Mouse (Mus musculus): ENCODE results near the gene Lrmp. TPM values are rescaled to one million over a fixed set of nuclear protein-coding genes. Genes with fewer than 3 reads are reported as not detected.

Lrmp gene
- total and polyA plus RNA-seq, 3 experiments = 64.3 to 70.1 TPM; not detected in 1

DNA sequence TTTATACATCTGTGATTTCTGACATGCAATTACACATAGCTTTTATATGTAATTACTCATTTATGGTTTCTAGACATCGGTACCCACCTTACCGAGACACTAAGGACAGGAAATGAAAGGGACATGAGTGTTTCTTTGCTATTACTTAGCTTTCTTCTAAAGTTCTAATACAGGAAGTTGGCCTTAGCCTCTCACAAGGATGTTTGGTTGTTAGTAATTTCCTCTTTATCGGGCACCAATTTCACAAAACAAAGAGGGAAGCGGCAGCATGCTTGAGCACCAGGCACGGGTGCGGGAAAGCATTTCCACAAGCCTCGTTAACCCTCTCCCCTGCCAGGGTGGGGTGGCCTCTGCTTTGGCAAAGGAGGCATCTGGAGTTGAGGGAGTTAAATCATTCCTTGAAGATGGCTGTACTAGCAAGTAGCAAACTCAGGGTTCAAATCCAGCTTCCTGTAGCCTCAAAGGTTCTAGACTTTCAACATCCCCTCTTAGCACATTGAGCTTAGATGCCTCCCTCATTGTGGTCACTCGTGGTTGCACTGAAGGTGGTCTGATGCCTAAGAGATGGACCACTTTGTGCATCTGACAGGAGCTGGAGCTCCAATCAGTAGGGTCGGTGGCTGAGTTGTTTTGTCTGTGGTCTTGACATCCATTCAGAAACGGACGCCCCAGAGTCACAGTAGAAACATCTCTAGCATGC lies 24.5 kb downstream of the Lrmp start:
- TF ChIP-seq TCF12 (IDR thresholded peaks at IDR 0.05; ENCODE audit: low read depth, low read length) = no peak
- no peak for TF ChIP-seq RAD21 (IDR thresholded peaks at IDR 0.05; ENCODE audit: low read depth, low read length)
- no peak for TF ChIP-seq USF1 (IDR thresholded peaks at IDR 0.05; ENCODE audit: low read depth, low read length)
- no peak for TF ChIP-seq E2F4 (IDR thresholded peaks at IDR 0.05; ENCODE audit: borderline replicate concordance, low read depth, low read length)
- no peak for TF ChIP-seq SMC3 (IDR thresholded peaks at IDR 0.05; ENCODE audit: low read depth, low read length)
- TF ChIP-seq ZC3H11A (IDR thresholded peaks at IDR 0.05; ENCODE audit: low read depth, low read length) = no peak
- no peak for TF ChIP-seq MXI1 (IDR thresholded peaks at IDR 0.05; ENCODE audit: low read depth, low read length)
- no peak for TF ChIP-seq NRF1 (IDR thresholded peaks at IDR 0.05; ENCODE audit: insufficient read depth, low read depth, low read length, poor library complexity, severe bottlenecking)
- no peak for TF ChIP-seq CHD2 (IDR thresholded peaks at IDR 0.05; ENCODE audit: low read length)
- no peak for TF ChIP-seq BHLHE40 (IDR thresholded peaks at IDR 0.05; ENCODE audit: borderline replicate concordance, low read depth, low read length)
- TF ChIP-seq ETS1 (IDR thresholded peaks at IDR 0.05; ENCODE audit: low read depth, low read length) = no peak
- no peak for TF ChIP-seq GABPA (IDR thresholded peaks at IDR 0.05; ENCODE audit: low read depth, low read length)
- no peak for TF ChIP-seq ZNF384 (IDR thresholded peaks at IDR 0.05; ENCODE audit: low read depth, low read length)
- TF ChIP-seq MAX (IDR thresholded peaks at IDR 0.05; ENCODE audit: low read length) = no peak
- Histone ChIP-seq H3K36me3 (ENCODE audit: control insufficient read depth in 1 of 2, insufficient read depth in 2 of 2, low read length in 2 of 2) (peaks cover 0 to 4% of the 10 kb centered on the region in 2 experiments; a peak in 1 of 4 replicates), H3K79me2 (ENCODE audit: control insufficient read depth, insufficient read depth, low read length, poor library complexity) (no peaks in the 10 kb centered on the region), H3K27me3 (ENCODE audit: control insufficient read depth in 1 of 2, insufficient read depth in 2 of 2, low read length in 2 of 2) (no peaks in the 10 kb centered on the region), H3K9ac (ENCODE audit: control insufficient read depth, low read depth, low read length, poor library complexity, severe bottlenecking) (no peak overlapping the region), H3K4me3 (ENCODE audit: control insufficient read depth in 1 of 2, insufficient read depth in 1 of 2, low read depth in 2 of 2, low read length in 2 of 2) (no peak overlapping the region), H3K27ac (ENCODE audit: control insufficient read depth, low read depth, low read length) (no peak overlapping the region), H3K4me1 (ENCODE audit: control insufficient read depth in 1 of 2, insufficient read depth in 2 of 2, low read length in 2 of 2) (no peaks in the 10 kb centered on the region), H3K9me3 (replicated peaks; ENCODE audit: insufficient read depth, low read length) (no peaks in the 10 kb centered on the region)
- DNase-seq (ENCODE audit: low read depth, low spot score) = peak; percentile 6

DNA sequence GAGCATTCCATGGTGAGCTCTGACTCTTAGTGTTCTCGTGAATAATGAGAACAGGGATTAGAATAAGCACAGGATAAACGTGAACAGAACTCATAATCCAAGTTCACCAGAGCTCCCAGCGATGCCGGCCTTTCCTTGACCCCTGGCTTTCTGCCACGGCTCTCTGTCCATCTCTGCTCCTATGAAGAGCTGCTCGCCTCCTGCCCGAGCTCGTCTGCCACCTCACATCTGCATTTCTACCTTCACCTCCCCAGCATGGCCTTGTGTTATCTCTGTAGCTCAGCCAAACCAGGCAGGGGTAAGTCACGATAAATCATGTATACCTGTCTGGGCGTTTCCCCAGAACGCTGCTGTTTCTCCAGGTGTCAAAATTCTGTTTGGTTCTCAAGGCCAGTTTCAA lies 25.3 kb downstream of the Lrmp start:
- H3K4me3 ChIP-seq (ENCODE audit: control insufficient read depth in 1 of 2, insufficient read depth in 1 of 2, low read depth in 2 of 2, low read length in 2 of 2) = no peak overlapping the region
- H3K4me1 ChIP-seq (ENCODE audit: control insufficient read depth in 1 of 2, insufficient read depth in 2 of 2, low read length in 2 of 2) = no peaks in the 10 kb centered on the region
- H3K27me3 ChIP-seq (ENCODE audit: control insufficient read depth in 1 of 2, insufficient read depth in 2 of 2, low read length in 2 of 2) = no peaks in the 10 kb centered on the region
- DNase-seq (ENCODE audit: low read depth, low spot score) = no peak
- no peak overlapping the region for H3K9ac ChIP-seq (ENCODE audit: control insufficient read depth, low read depth, low read length, poor library complexity, severe bottlenecking)
- peaks cover 0 to 4% of the 10 kb centered on the region in 2 experiments; a peak in 1 of 4 replicates for H3K36me3 ChIP-seq (ENCODE audit: control insufficient read depth in 1 of 2, insufficient read depth in 2 of 2, low read length in 2 of 2)
- H3K27ac ChIP-seq (ENCODE audit: control insufficient read depth, low read depth, low read length) = no peak overlapping the region
- H3K9me3 ChIP-seq (replicated peaks; ENCODE audit: insufficient read depth, low read length) = no peaks in the 10 kb centered on the region
- H3K79me2 ChIP-seq (ENCODE audit: control insufficient read depth, insufficient read depth, low read length, poor library complexity) = no peaks in the 10 kb centered on the region
- TF ChIP-seq MYC (IDR thresholded peaks at IDR 0.05; ENCODE audit: low read depth, low read length) (no peak), GABPA (IDR thresholded peaks at IDR 0.05; ENCODE audit: low read depth, low read length) (no peak), KAT2A (conservative IDR thresholded peaks at IDR 0.05; ENCODE audit: low read depth, low read length) (no peak), ZC3H11A (IDR thresholded peaks at IDR 0.05; ENCODE audit: low read depth, low read length) (no peak), USF2 (IDR thresholded peaks at IDR 0.05; ENCODE audit: borderline replicate concordance in 1 of 2, insufficient read depth in 1 of 2, low read depth in 1 of 2, low read length in 2 of 2) (no peak), POLR2AphosphoS5 (IDR thresholded peaks at IDR 0.05; ENCODE audit: borderline replicate concordance, low read depth, low read length) (no peak), USF1 (IDR thresholded peaks at IDR 0.05; ENCODE audit: low read depth, low read length) (no peak), CHD2 (IDR thresholded peaks at IDR 0.05; ENCODE audit: low read length) (no peak), RCOR1 (IDR thresholded peaks at IDR 0.05; ENCODE audit: low read depth, low read length) (no peak), MAFK (IDR thresholded peaks at IDR 0.05; ENCODE audit: borderline replicate concordance, low read depth, low read length) (no peak)

All from MEL (cell line).